Mouse (Mus musculus) megakaryocyte, adult 5-6 weeks (primary cell): Measurements from ENCODE around the gene Rwdd2b. TPM values are rescaled to one million over a fixed set of nuclear protein-coding genes. Genes with fewer than 3 reads are reported as not detected.
A peak's percentile ranks its signal among the peaks of the same experiment; 100 is the strongest.

ENCODE experiments used
- ATAC-seq: 2 replicates; pipeline ENCODE4 v1.8.0; 2016; ENCODE audit warnings: mild to moderate bottlenecking, inconsistent platforms; ENCODE audit not compliant: poor library complexity, severe bottlenecking
- total RNA-seq, 2 experiments: library from RNA; stranded (forward) in 1 of 2; stranded (reverse) in 1 of 2; fragments of 153-499, 151-499 nt in 1 of 2; fragments of 221-1000, 200-1000 nt in 1 of 2; gene quantifications; 2 replicates each; pipeline versions ENCODE4 v1.2.3 to v1.2.4; 2015 to 2017

Gene Rwdd2b
- total RNA-seq, 2 experiments from 2014 or later: 7.0 to 12.1 TPM

GRCm38 (mm10) chr16:87427516-87427915 lies 12.9 kb downstream of the Rwdd2b start:
- no peak for ATAC-seq

GRCm38 (mm10) chr16:87420662-87421061 lies 19.7 kb downstream of the Rwdd2b start:
- ATAC-seq: peak; percentile 59

GRCm38 (mm10) chr16:87405001-87405400 lies 35.4 kb downstream of the Rwdd2b start:
- ATAC-seq: peak; percentile 99

GRCm38 (mm10) chr16:87393813-87394548 lies 46.4 kb downstream of the Rwdd2b start:
- peak; percentile 92 for ATAC-seq

GRCm38 (mm10) chr16:87387444-87387977 lies 52.9 kb downstream of the Rwdd2b start:
- no peak for ATAC-seq

GRCm38 (mm10) chr16:87384366-87384765 lies 56.0 kb downstream of the Rwdd2b start:
- ATAC-seq: no peak

Other genes with a start within 250 kb of the Rwdd2b start
- 9.1 and 9.5 TPM in 2 replicates for gene N6amt1, start 86.4 kb downstream of the Rwdd2b start, total RNA-seq (2015)
- 6.3 and 6.9 TPM in 2 replicates for gene N6amt1, start 86.4 kb downstream of the Rwdd2b start, total RNA-seq (2017)
- gene Ltn1, start 8.0 kb downstream of the Rwdd2b start, total RNA-seq (2015): 22.2 and 23.6 TPM in 2 replicates
- gene Ltn1, start 8.0 kb downstream of the Rwdd2b start, total RNA-seq (2017): 21.9 and 22.1 TPM in 2 replicates
- gene Usp16, start 14.1 kb upstream of the Rwdd2b start, total RNA-seq (2015): 49.7 and 73.0 TPM in 2 replicates
- gene Usp16, start 14.1 kb upstream of the Rwdd2b start, total RNA-seq (2017): 57.2 and 90.2 TPM in 2 replicates
- 158 and 163 TPM in 2 replicates for gene Cct8, start 55.3 kb upstream of the Rwdd2b start, total RNA-seq (2015)
- gene Cct8, start 55.3 kb upstream of the Rwdd2b start, total RNA-seq (2017): 331 and 390 TPM in 2 replicates
- gene Map3k7cl, start 112.8 kb upstream of the Rwdd2b start, total RNA-seq (2015): not detected in 2 replicates
- not detected in 2 replicates for gene Map3k7cl, start 112.8 kb upstream of the Rwdd2b start, total RNA-seq (2017)